Mouse (Mus musculus) hindbrain, embryonic 16.5 days (tissue): ENCODE measurements at regions not wholly inside any gene's neighbourhood (a gene's known extent, or its start where the extent isn't known, plus 50 kb on each side); places are given as distances from the start of the nearest gene placed in this dataset.

Experiments used
- ATAC-seq: fragments of 200-750 bp; cut with Nextera tagmentation; 2 replicates; pipeline ENCODE4 v1.8.0; 2017; ENCODE audit warnings: moderate TSS enrichment, moderate library complexity
- H3K27ac ChIP-seq: fragments of 300-500 bp; sonication (generic); 2 replicates; pipeline ENCODE4 v1.5.1; 2014; ENCODE audit warnings: low read depth, mild to moderate bottlenecking, control low read depth, low read length, moderate library complexity
- H3K27me3 ChIP-seq: fragments of 300-500 bp; sonication (generic); replicated peaks from 2 replicates; pipeline ENCODE4 v1.6.1; 2014; ENCODE audit warnings: low read length; ENCODE audit not compliant: control insufficient read depth, insufficient read depth
- H3K36me3 ChIP-seq: fragments of 300-500 bp; sonication (generic); 2 replicates; pipeline ENCODE4 v1.6.1; 2014; ENCODE audit warnings: mild to moderate bottlenecking, low read length, moderate library complexity, mixed read lengths; ENCODE audit not compliant: control insufficient read depth, insufficient read depth
- H3K4me1 ChIP-seq: fragments of 300-500 bp; sonication (generic); 2 replicates; pipeline ENCODE4 v1.6.1; 2014; ENCODE audit warnings: low read depth, low read length; ENCODE audit not compliant: control insufficient read depth, insufficient read depth
- H3K4me2 ChIP-seq: fragments of 300-500 bp; sonication (generic); 2 replicates; pipeline ENCODE4 v1.6.1; 2014; ENCODE audit warnings: mild to moderate bottlenecking, low read length, control low read depth, moderate library complexity
- H3K4me3 ChIP-seq: fragments of 300-500 bp; sonication (generic); 2 replicates; pipeline ENCODE4 v1.5.1; 2014; ENCODE audit warnings: mild to moderate bottlenecking, low read length, control low read depth, moderate library complexity
- H3K9ac ChIP-seq: fragments of 300-500 bp; sonication (generic); 2 replicates; pipeline ENCODE4 v1.6.1; 2014; ENCODE audit warnings: low read depth, mild to moderate bottlenecking, control low read depth, low read length, moderate library complexity
- H3K9me3 ChIP-seq: fragments of 300-500 bp; sonication (generic); 2 replicates; pipeline ENCODE4 v1.6.1; 2014; ENCODE audit warnings: mild to moderate bottlenecking, low read length, moderate library complexity; ENCODE audit not compliant: control insufficient read depth
- WGBS: fragments of 180-500 bp; shearing (Covaris S2); extraction: QIAGEN DNeasy Blood & Tissue Kit; methylation state at CpG from one replicate; pipeline ENCODE4 v1.1.7; 2014; 5-methylcytosine and 5-hydroxymethylcytosine counted together

- no peak for ATAC-seq
- Histone ChIP-seq H3K9me3 (no peaks in the 10 kb centered on the region), H3K36me3 (no peaks in the 10 kb centered on the region), H3K4me1 (no peaks in the 10 kb centered on the region), H3K9ac (no peak overlapping the region), H3K4me2 (no peak overlapping the region), H3K27me3 (no peaks in the 10 kb centered on the region), H3K4me3 (no peak overlapping the region), H3K27ac (no peak overlapping the region)
- 83% methylated on average over 2 of the region's 2 CpGs for WGBS
Measured at GRCm38 (mm10) chr1:76148963-76149362, 602.9 kb downstream of the Slc4a3 start.

GRCm38 (mm10) chr1:76156291-76156690, 610.2 kb downstream of the Slc4a3 start:
- H3K4me1 ChIP-seq = no peaks in the 10 kb centered on the region
- no peak for ATAC-seq
- H3K9me3 ChIP-seq = no peaks in the 10 kb centered on the region
- H3K9ac ChIP-seq = no peak overlapping the region
- 44% methylated on average over 8 of the region's 8 CpGs for WGBS
- no peak overlapping the region for H3K4me2 ChIP-seq
- no peaks in the 10 kb centered on the region for H3K27me3 ChIP-seq
- H3K27ac ChIP-seq = no peak overlapping the region
- H3K4me3 ChIP-seq = no peak overlapping the region
- no peaks in the 10 kb centered on the region for H3K36me3 ChIP-seq

GRCm38 (mm10) chr1:76167486-76167885, 621.4 kb downstream of the Slc4a3 start:
- no peak overlapping the region for H3K27ac ChIP-seq
- H3K4me3 ChIP-seq = no peak overlapping the region
- no peaks in the 10 kb centered on the region for H3K9me3 ChIP-seq
- H3K27me3 ChIP-seq = no peaks in the 10 kb centered on the region
- WGBS = 67% methylated on average over 2 of the region's 2 CpGs
- ATAC-seq = no peak
- H3K4me1 ChIP-seq = no peaks in the 10 kb centered on the region
- no peaks in the 10 kb centered on the region for H3K36me3 ChIP-seq
- no peak overlapping the region for H3K9ac ChIP-seq
- no peak overlapping the region for H3K4me2 ChIP-seq

- Histone ChIP-seq H3K27me3 (no peaks in the 10 kb centered on the region), H3K4me3 (no peak overlapping the region), H3K36me3 (no peaks in the 10 kb centered on the region), H3K4me2 (no peak overlapping the region), H3K27ac (no peak overlapping the region), H3K9me3 (no peaks in the 10 kb centered on the region), H3K4me1 (no peaks in the 10 kb centered on the region), H3K9ac (no peak overlapping the region)
- ATAC-seq = no peak
- WGBS = 89% methylated on average over 3 of the region's 3 CpGs
Measured at GRCm38 (mm10) chr1:76181181-76181580, 635.1 kb downstream of the Slc4a3 start.

GRCm38 (mm10) chr1:76194844-76195243, 648.8 kb downstream of the Slc4a3 start:
- WGBS = 53% methylated on average over 4 of the region's 4 CpGs
- Histone ChIP-seq H3K9ac (no peak overlapping the region), H3K27me3 (no peaks in the 10 kb centered on the region), H3K4me1 (no peaks in the 10 kb centered on the region), H3K27ac (no peak overlapping the region), H3K4me2 (no peak overlapping the region), H3K9me3 (no peaks in the 10 kb centered on the region), H3K36me3 (no peaks in the 10 kb centered on the region), H3K4me3 (no peak overlapping the region)
- no peak for ATAC-seq

- no peak for ATAC-seq
- Histone ChIP-seq H3K9me3 (no peaks in the 10 kb centered on the region), H3K4me2 (no peak overlapping the region), H3K27me3 (no peaks in the 10 kb centered on the region), H3K4me3 (no peak overlapping the region), H3K27ac (no peak overlapping the region), H3K9ac (no peak overlapping the region), H3K4me1 (no peaks in the 10 kb centered on the region), H3K36me3 (no peaks in the 10 kb centered on the region)
- whole genome bisulfite sequencing = 87% methylated on average over 3 of the region's 3 CpGs
Measured at GRCm38 (mm10) chr1:76197651-76198050, 651.6 kb downstream of the Slc4a3 start.

- Histone ChIP-seq H3K27me3 (no peaks in the 10 kb centered on the region), H3K9ac (no peak overlapping the region), H3K27ac (no peak overlapping the region), H3K9me3 (no peaks in the 10 kb centered on the region), H3K4me3 (no peak overlapping the region), H3K4me1 (no peaks in the 10 kb centered on the region), H3K4me2 (no peak overlapping the region), H3K36me3 (no peaks in the 10 kb centered on the region)
- ATAC-seq = no peak
- 75% methylated on average over 3 of the region's 3 CpGs for WGBS
Measured at GRCm38 (mm10) chr1:76200906-76201305, 654.8 kb downstream of the Slc4a3 start.

GRCm38 (mm10) chr1:76212486-76212885, 666.4 kb downstream of the Slc4a3 start:
- Histone ChIP-seq H3K4me3 (no peak overlapping the region), H3K36me3 (no peaks in the 10 kb centered on the region), H3K4me2 (no peak overlapping the region), H3K4me1 (no peaks in the 10 kb centered on the region), H3K27me3 (no peaks in the 10 kb centered on the region), H3K9me3 (no peaks in the 10 kb centered on the region), H3K27ac (no peak overlapping the region), H3K9ac (no peak overlapping the region)
- no peak for ATAC-seq
- WGBS = 94% methylated on average over 5 of the region's 5 CpGs

GRCm38 (mm10) chr1:76244721-76245120, 698.7 kb downstream of the Slc4a3 start:
- Histone ChIP-seq H3K36me3 (no peaks in the 10 kb centered on the region), H3K4me1 (peaks cover 3% of the 10 kb centered on the region; the same call in 1 of the 2 replicates), H3K4me2 (no peak overlapping the region), H3K9me3 (no peaks in the 10 kb centered on the region), H3K27ac (no peak overlapping the region), H3K27me3 (no peaks in the 10 kb centered on the region), H3K4me3 (no peak overlapping the region), H3K9ac (no peak overlapping the region)
- no peak for ATAC-seq
- WGBS = 75% methylated on average over 3 of the region's 3 CpGs

- no peak overlapping the region for H3K4me2 ChIP-seq
- H3K27ac ChIP-seq = no peak overlapping the region
- no peak overlapping the region for H3K9ac ChIP-seq
- H3K27me3 ChIP-seq = no peaks in the 10 kb centered on the region
- no peak overlapping the region for H3K4me3 ChIP-seq
- H3K36me3 ChIP-seq = no peaks in the 10 kb centered on the region
- peak; percentile 58 for ATAC-seq
- WGBS = 13% methylated on average over 8 of the region's 8 CpGs
- H3K4me1 ChIP-seq = peaks cover 3% of the 10 kb centered on the region; the same call in 1 of the 2 replicates
- no peaks in the 10 kb centered on the region for H3K9me3 ChIP-seq
Measured at GRCm38 (mm10) chr1:76246181-76246796, 700.2 kb downstream of the Slc4a3 start.
